Mouse (Mus musculus) adipocyte (in vitro differentiated cells): ENCODE measurements at regions not wholly inside any gene's neighbourhood (a gene's known extent, or its start where the extent isn't known, plus 50 kb on each side); places are given as distances from the start of the nearest gene placed in this dataset.

Experiments
- DNase-seq: peaks from one replicate; pipeline ENCODE4 v3.0.0-alpha.2; 2016; ENCODE audit warnings: low spot score

- DNase-seq = no peak
These were observed 292.3 kb upstream of the Alcam start for GRCm38 (mm10) chr16:52746186-52746585.

- no peak for DNase-seq
These were observed 290.8 kb upstream of the Alcam start for GRCm38 (mm10) chr16:52744720-52745119.

- DNase-seq = no peak
These were observed 288.3 kb upstream of the Alcam start for GRCm38 (mm10) chr16:52742166-52742565.

- no peak for DNase-seq
These were observed 272.4 kb upstream of the Alcam start for GRCm38 (mm10) chr16:52726120-52726844.

- DNase-seq = no peak
These were observed 264.5 kb upstream of the Alcam start for GRCm38 (mm10) chr16:52718231-52718932.

GRCm38 (mm10) chr16:52690272-52690671, 236.4 kb upstream of the Alcam start:
- no peak for DNase-seq

- no peak for DNase-seq
These were observed 201.0 kb upstream of the Alcam start for GRCm38 (mm10) chr16:52654825-52655224.
